Comparison of ENCODE assay signal across 19 mouse cellular contexts in the genomic region with DNA sequence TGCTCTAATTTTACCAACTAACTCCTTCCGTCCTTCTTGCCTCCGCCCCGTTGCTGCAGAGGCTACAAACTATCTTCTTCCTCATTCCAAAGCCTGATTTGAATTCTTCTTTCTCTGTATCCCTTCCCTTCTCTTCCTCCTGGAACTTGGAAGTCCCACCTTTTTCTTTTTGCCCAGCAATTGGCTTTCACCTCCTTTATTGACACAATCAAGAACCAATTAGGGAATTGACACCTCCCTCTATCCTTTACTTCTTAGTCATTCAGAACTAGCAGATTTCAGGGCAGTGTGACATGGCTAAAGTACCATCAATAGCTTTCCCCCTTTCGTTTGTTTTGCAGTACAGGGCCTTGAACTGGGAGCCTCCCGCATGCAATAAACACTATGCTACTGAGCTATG. TPM values are rescaled to one million over a fixed set of nuclear protein-coding genes. Genes with fewer than 3 reads are reported as not detected.
DNase-seq lines count a peak whose midpoint lies in the region; ATAC-seq and TF ChIP-seq lines count a peak whose summit lies in the region.
"Had no signal": no experiment of that assay in that cellular context is flagged by ENCODE, and none has a peak within 500 bp of the region (broad histone marks: within the 10 kb centered on the region; RNA-seq: fewer than 3 reads in every experiment).

No protein-coding gene starts in this region.

- ATAC-seq in heart, embryonic 13.5 days (ENCODE audit: extremely low read depth, insufficient number of reproducible peaks, low FRiP score, low TSS enrichment) = no peak
- ATAC-seq in liver, postnatal 0 days = peak; percentile 50; the same call in 1 of the 2 replicates
- no peak for ATAC-seq in liver, embryonic 11.5 days (replicated peaks; ENCODE audit: low FRiP score)
- ATAC-seq: forebrain, embryonic 14.5 days; hindbrain, embryonic 16.5 days; inflammation-experienced regulatory T-cells, adult 6 months; intestine, postnatal 0 days had no signal

- H3K27me3 ChIP-seq in heart, embryonic 13.5 days (replicated peaks) = no peaks in the 10 kb centered on the region
- H3K27me3 ChIP-seq in liver, postnatal 0 days (ENCODE audit: insufficient read depth, low read length) = no peaks in the 10 kb centered on the region
- H3K27me3 ChIP-seq in liver, embryonic 11.5 days (replicated peaks; ENCODE audit: control insufficient read depth, insufficient read depth, low read length) = no peaks in the 10 kb centered on the region
- H3K27me3 ChIP-seq: hindbrain, embryonic 12.5 days had no signal

- intact Hi-C loops in heart, postnatal 25 days (cut with DNase I) = no loop called here

- no peak for TF ChIP-seq EP300 in liver, postnatal 0 days (IDR thresholded peaks at IDR 0.05; ENCODE audit: low read depth)

- H3K9me3 ChIP-seq in heart, embryonic 13.5 days = no peaks in the 10 kb centered on the region
- H3K9me3 ChIP-seq in liver, postnatal 0 days (ENCODE audit: low read length) = no peaks in the 10 kb centered on the region
- no peaks in the 10 kb centered on the region for H3K9me3 ChIP-seq in liver, embryonic 11.5 days (ENCODE audit: control insufficient read depth, low read length)
- H3K9me3 ChIP-seq: embryonic facial prominence, embryonic 10.5 days; forebrain, embryonic 10.5 days; hindbrain, embryonic 12.5 days had no signal

- WGBS in heart, embryonic 13.5 days = 83% methylated on average over 5 of the region's 5 CpGs
- WGBS in liver, postnatal 0 days (ENCODE audit: insufficient replicate concordance) = 80% methylated on average over 5 of the region's 5 CpGs
- WGBS in liver, embryonic 11.5 days = 89% methylated on average over 5 of the region's 5 CpGs

- H3K9ac ChIP-seq in heart, embryonic 13.5 days = no peak overlapping the region
- H3K9ac ChIP-seq in liver, postnatal 0 days (replicated peaks) = no peak overlapping the region
- H3K9ac ChIP-seq in liver, embryonic 11.5 days (ENCODE audit: low read depth, low read length) = no peak overlapping the region
- H3K9ac ChIP-seq: hindbrain, embryonic 12.5 days had no signal

- H3K4me2 ChIP-seq in heart, embryonic 13.5 days = no peak overlapping the region
- no peak overlapping the region for H3K4me2 ChIP-seq in liver, postnatal 0 days (ENCODE audit: low read depth, low read length)
- H3K4me2 ChIP-seq in liver, embryonic 11.5 days = no peak overlapping the region
- H3K4me2 ChIP-seq: hindbrain, embryonic 12.5 days had no signal

- DNase-seq in heart, postnatal 25 days (ENCODE audit: low spot score) = no peak
- DNase-seq in liver, postnatal 0 days = no peak
- no peak for DNase-seq in liver, embryonic 11.5 days (ENCODE audit: low spot score)
- DNase-seq in ES-CJ7 (ENCODE audit: low read depth, low spot score) (peak; percentile 40), ZHBTc4 (ENCODE audit: low read depth, low spot score) (peak; percentile 72)
- no peak for DNase-seq in layer of hippocampus, postnatal 25 days (ENCODE audit: extremely low spot score in 1 of 2, low spot score in 1 of 2)
- DNase-seq in testis, postnatal 14 days (ENCODE audit: low spot score) = no peak
- DNase-seq: adrenal gland, postnatal 14 days; cerebellum, adult 11-12 months; cerebellum, adult 9-10 months; heart, postnatal 36 days had no signal

- TF ChIP-seq CTCF in liver, postnatal 0 days (IDR thresholded peaks at IDR 0.05; ENCODE audit: low read depth) = no peak

- H3K4me1 ChIP-seq in heart, embryonic 13.5 days = peaks cover 13% of the 10 kb centered on the region
- H3K4me1 ChIP-seq in liver, postnatal 0 days (ENCODE audit: insufficient read depth) = no peaks in the 10 kb centered on the region
- H3K4me1 ChIP-seq in liver, embryonic 11.5 days (replicated peaks; ENCODE audit: control insufficient read depth, insufficient read depth, low read length) = no peaks in the 10 kb centered on the region
- H3K4me1 ChIP-seq: embryonic facial prominence, embryonic 10.5 days; forebrain, embryonic 10.5 days; hindbrain, embryonic 12.5 days had no signal

- H3K27ac ChIP-seq in heart, embryonic 13.5 days (replicated peaks) = peak overlapping the region; percentile 53
- H3K27ac ChIP-seq in liver, postnatal 0 days (ENCODE audit: low read depth) = no peak overlapping the region
- H3K27ac ChIP-seq in liver, embryonic 11.5 days (ENCODE audit: low read depth, low read length) = no peak overlapping the region
- H3K27ac ChIP-seq: embryonic facial prominence, embryonic 10.5 days; forebrain, embryonic 10.5 days; hindbrain, embryonic 12.5 days had no signal

- H3K36me3 ChIP-seq in heart, embryonic 13.5 days = peaks cover 99% of the 10 kb centered on the region
- H3K36me3 ChIP-seq in liver, postnatal 0 days (replicated peaks; ENCODE audit: insufficient read depth, low read length) = peaks cover 41% of the 10 kb centered on the region
- peaks cover 48% of the 10 kb centered on the region for H3K36me3 ChIP-seq in liver, embryonic 11.5 days (ENCODE audit: control insufficient read depth, insufficient read depth, low read length)

- H3K4me3 ChIP-seq in heart, embryonic 13.5 days = no peak overlapping the region
- H3K4me3 ChIP-seq in liver, postnatal 0 days (ENCODE audit: low read depth, low read length) = no peak overlapping the region
- H3K4me3 ChIP-seq in liver, embryonic 11.5 days (ENCODE audit: low read depth, low read length) = no peak overlapping the region
- H3K4me3 ChIP-seq: embryonic facial prominence, embryonic 10.5 days; forebrain, embryonic 10.5 days; hindbrain, embryonic 12.5 days had no signal

RNA-seq across cellular contexts. Expression of gene Ppil3, which starts 12.9 kb away (rescaled TPM):
- polyA plus RNA-seq in heart, embryonic 13.5 days (2015; fragmentation: Nextera tagmentation; extraction: Ambion mirVana) = 30.9 and 37.9 TPM in 2 replicates
- total RNA-seq in heart, postnatal 25 days (2021) = 10 to 100 TPM; 17.5 to 19.3 TPM
- 15.5 and 17.4 TPM in 2 replicates for polyA plus RNA-seq in liver, postnatal 0 days (2015; fragmentation: Nextera tagmentation; extraction: Ambion mirVana)
- polyA plus RNA-seq in liver, embryonic 11.5 days (2014; fragmentation: Nextera tagmentation; extraction: Ambion mirVana) = 58.6 and 62.8 TPM in 2 replicates
- total RNA-seq in layer of hippocampus, postnatal 25 days (2021) = 10 to 100 TPM; 26.8 to 27.3 TPM

RNA-seq across cellular contexts. Expression of gene Nif3l1, which starts 13.2 kb away (rescaled TPM):
- polyA plus RNA-seq in heart, embryonic 13.5 days (2015; fragmentation: Nextera tagmentation; extraction: Ambion mirVana) = 28.9 and 30.2 TPM in 2 replicates
- total RNA-seq in heart, postnatal 25 days (2021) = 10 to 100 TPM; 12.1 to 14.2 TPM
- polyA plus RNA-seq in liver, postnatal 0 days (2015; fragmentation: Nextera tagmentation; extraction: Ambion mirVana) = 9.6 and 11.2 TPM in 2 replicates
- 44.0 and 45.0 TPM in 2 replicates for polyA plus RNA-seq in liver, embryonic 11.5 days (2014; fragmentation: Nextera tagmentation; extraction: Ambion mirVana)
- total RNA-seq in layer of hippocampus, postnatal 25 days (2021) = 10 to 100 TPM; 22.1 to 22.7 TPM

RNA-seq across cellular contexts. Expression of gene Clk1, which starts 34.3 kb away (rescaled TPM):
- polyA plus RNA-seq in heart, embryonic 13.5 days (2015; fragmentation: Nextera tagmentation; extraction: Ambion mirVana) = 117 and 129 TPM in 2 replicates
- total RNA-seq in heart, postnatal 25 days (2021) = 10 to 100 TPM; 53.1 to 59.9 TPM
- 67.3 and 76.6 TPM in 2 replicates for polyA plus RNA-seq in liver, postnatal 0 days (2015; fragmentation: Nextera tagmentation; extraction: Ambion mirVana)
- polyA plus RNA-seq in liver, embryonic 11.5 days (2014; fragmentation: Nextera tagmentation; extraction: Ambion mirVana) = 124 and 129 TPM in 2 replicates
- 100 to 1,000 TPM; 111 to 132 TPM for total RNA-seq in layer of hippocampus, postnatal 25 days (2021)

RNA-seq across cellular contexts. Expression of gene Orc2, which starts 46.7 kb away (rescaled TPM):
- 19.6 and 21.1 TPM in 2 replicates for polyA plus RNA-seq in heart, embryonic 13.5 days (2015; fragmentation: Nextera tagmentation; extraction: Ambion mirVana)
- total RNA-seq in heart, postnatal 25 days (2021) = 1 to 10 TPM; 9.3 to 9.6 TPM
- polyA plus RNA-seq in liver, postnatal 0 days (2015; fragmentation: Nextera tagmentation; extraction: Ambion mirVana) = 11.1 and 12.9 TPM in 2 replicates
- polyA plus RNA-seq in liver, embryonic 11.5 days (2014; fragmentation: Nextera tagmentation; extraction: Ambion mirVana) = 73.4 and 88.3 TPM in 2 replicates
- total RNA-seq in layer of hippocampus, postnatal 25 days (2021) = 10 to 100 TPM; 25.0 to 25.6 TPM

Comparison
In these comparisons a context has a peak if more than half of its experiments do, and no peak if none do; other contexts are left out.
1. DNase-seq: peak in ES-CJ7 (single experiment) and ZHBTc4 (single experiment); none in heart, postnatal 25 days (single experiment), liver, postnatal 0 days (single experiment), liver, embryonic 11.5 days (single experiment), layer of hippocampus, postnatal 25 days (0 of 2) and testis, postnatal 14 days (single experiment).